Mouse (Mus musculus) ES-E14 (cell line): ENCODE results near the gene Cyp2d9.
"Not testable (repeated sequence)": the region's sequence is repeated elsewhere in the genome, so short reads cannot be mapped to it uniquely, and the experiment has no call there.

Experiments used
- CHD2 ChIP-seq: IDR thresholded peaks from 2 replicates; pipeline ENCODE4 v1.6.1; 2014; ENCODE audit warnings: mild to moderate bottlenecking, low read depth, low read length, inconsistent platforms
- HCFC1 ChIP-seq: IDR thresholded peaks from 2 replicates; pipeline ENCODE4 v1.6.1; 2012; ENCODE audit warnings: low read length, inconsistent platforms, borderline replicate concordance; ENCODE audit not compliant: insufficient read depth
- ZC3H11A ChIP-seq: IDR thresholded peaks from 2 replicates; pipeline ENCODE4 v1.6.1; 2012; ENCODE audit warnings: low read depth, mild to moderate bottlenecking, inconsistent platforms, low read length, borderline replicate concordance
- ZNF384 ChIP-seq: IDR thresholded peaks from 2 replicates; pipeline ENCODE4 v1.6.1; 2012; ENCODE audit warnings: low read depth, low read length, inconsistent platforms

GRCm38 (mm10) chr15:82452133-82452532 lies 18.9 kb downstream of the Cyp2d9 start:
- TF ChIP-seq ZC3H11A, ZNF384, HCFC1, CHD2: not testable (repeated sequence)
